Mouse (Mus musculus) neural tube, embryonic 11.5 days (tissue): Measurements from ENCODE around the gene Nup43. TPM values are rescaled to one million over a fixed set of nuclear protein-coding genes. Genes with fewer than 3 reads are reported as not detected.

Experiments used
- ATAC-seq: fragments of 200-750 bp; cut with Nextera tagmentation; 2 replicates; pipeline ENCODE4 v1.8.0; 2017; ENCODE audit warnings: moderate number of reproducible peaks, mild to moderate bottlenecking, moderate TSS enrichment, moderate library complexity; ENCODE audit not compliant: insufficient read depth, low FRiP score, low TSS enrichment
- DNase-seq: peaks from one replicate; pipeline ENCODE4 v3.0.0-alpha.2; 2015; ENCODE audit warnings: low spot score
- H3K27ac ChIP-seq: fragments of 300-500 bp; sonication (generic); 2 replicates; pipeline ENCODE4 v1.5.1; 2014; ENCODE audit warnings: low read depth, mild to moderate bottlenecking, low read length
- H3K27me3 ChIP-seq: fragments of 300-500 bp; sonication (generic); 2 replicates; pipeline ENCODE4 v1.6.1; 2014; ENCODE audit warnings: mild to moderate bottlenecking, low read length, mixed read lengths; ENCODE audit not compliant: control insufficient read depth, insufficient read depth
- H3K36me3 ChIP-seq: fragments of 300-500 bp; sonication (generic); 2 replicates; pipeline ENCODE4 v1.6.1; 2014; ENCODE audit warnings: mild to moderate bottlenecking, low read length, moderate library complexity, mixed read lengths; ENCODE audit not compliant: control insufficient read depth, insufficient read depth
- H3K4me1 ChIP-seq: fragments of 300-500 bp; sonication (generic); 2 replicates; pipeline ENCODE4 v1.6.1; 2014; ENCODE audit warnings: low read length, mixed read lengths; ENCODE audit not compliant: control insufficient read depth, insufficient read depth
- H3K4me2 ChIP-seq: fragments of 300-500 bp; sonication (generic); 2 replicates; pipeline ENCODE4 v1.6.1; 2014; ENCODE audit warnings: low read depth, mild to moderate bottlenecking, moderate library complexity
- H3K4me3 ChIP-seq: fragments of 300-500 bp; sonication (generic); 2 replicates; pipeline ENCODE4 v1.5.1; 2014; ENCODE audit warnings: low read depth, low read length
- H3K9ac ChIP-seq: fragments of 300-500 bp; sonication (generic); 2 replicates; pipeline ENCODE4 v1.6.1; 2014; ENCODE audit warnings: mild to moderate bottlenecking, low read length
- H3K9me3 ChIP-seq: fragments of 300-500 bp; sonication (generic); 2 replicates; pipeline ENCODE4 v1.6.1; 2016; ENCODE audit warnings: low read length; ENCODE audit not compliant: control insufficient read depth
- WGBS: fragments of 180-500 bp; shearing (Covaris S2); extraction: QIAGEN DNeasy Blood & Tissue Kit; methylation state at CpG from one replicate; pipeline ENCODE4 v1.1.7; 2014; 5-methylcytosine and 5-hydroxymethylcytosine counted together
- polyA plus RNA-seq: library from polyadenylated mRNA; unstranded; fragments of >200 nt; fragmentation: Nextera tagmentation; extraction: Ambion mirVana; gene quantifications from 2 replicates; pipeline ENCODE4 v1.2.1, GENCODE M21; 2014

The Nup43 gene
- polyA plus RNA-seq, 1 experiment from 2014 or later = 57.3 TPM

DNA sequence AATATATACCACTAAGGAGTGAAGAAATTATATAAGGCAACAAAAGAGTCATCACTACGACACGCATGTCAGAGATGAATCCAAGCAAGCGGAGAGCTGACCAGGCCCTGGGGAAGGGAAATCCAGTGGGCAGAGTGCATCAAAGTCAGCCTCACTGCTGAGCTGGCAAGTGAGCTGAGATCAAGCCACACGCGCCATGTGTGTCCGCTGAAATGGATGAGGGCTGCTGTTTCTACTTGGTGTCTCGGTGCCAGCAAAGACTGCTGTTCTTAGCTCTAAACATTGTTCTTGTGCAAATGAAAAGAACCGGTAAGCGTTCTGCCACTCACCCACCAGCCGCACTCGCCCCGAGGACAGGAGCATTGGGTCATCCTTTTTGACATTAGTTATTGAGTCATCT lies 26.9 kb upstream of the Nup43 start:
- H3K27me3 ChIP-seq = no peaks in the 10 kb centered on the region
- no peak overlapping the region for H3K27ac ChIP-seq
- DNase-seq (no peak), ATAC-seq (no peak)
- no peaks in the 10 kb centered on the region for H3K4me1 ChIP-seq
- H3K4me2 ChIP-seq = no peak overlapping the region
- no peak overlapping the region for H3K4me3 ChIP-seq
- WGBS = 96% methylated on average over 12 of the region's 12 CpGs
- peaks cover 2% of the 10 kb centered on the region for H3K36me3 ChIP-seq
- H3K9me3 ChIP-seq = no peaks in the 10 kb centered on the region
- no peak overlapping the region for H3K9ac ChIP-seq

DNA sequence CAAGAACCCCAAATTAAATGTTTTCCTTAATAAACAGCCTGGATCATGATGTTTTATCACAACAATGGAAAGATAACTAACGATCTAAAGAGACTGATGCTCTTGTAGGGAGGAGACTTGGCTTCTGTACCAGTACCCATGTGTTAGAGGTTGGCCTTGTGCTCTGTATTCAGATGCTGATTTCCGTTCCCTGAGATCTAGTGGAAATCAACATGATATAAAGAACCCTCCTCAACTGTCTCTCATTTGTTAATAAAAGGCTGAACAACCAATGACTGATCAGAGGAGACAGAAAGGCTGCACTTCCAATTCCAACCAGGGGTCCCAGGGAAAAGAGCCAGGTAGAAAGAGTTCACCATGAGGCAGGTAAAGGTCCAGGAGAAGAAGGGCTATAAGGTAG lies 21.4 kb upstream of the Nup43 start:
- Histone ChIP-seq H3K36me3 (no peaks in the 10 kb centered on the region; the same call in 1 of the 2 replicates), H3K4me1 (no peaks in the 10 kb centered on the region), H3K4me3 (no peak overlapping the region), H3K27me3 (no peaks in the 10 kb centered on the region), H3K9ac (no peak overlapping the region), H3K27ac (no peak overlapping the region), H3K4me2 (no peak overlapping the region), H3K9me3 (no peaks in the 10 kb centered on the region)
- DNase-seq = no peak
- 92% methylated on average over 2 of the region's 2 CpGs for WGBS
- no peak for ATAC-seq

- Histone ChIP-seq H3K4me3 (no peak overlapping the region), H3K4me1 (no peaks in the 10 kb centered on the region), H3K9me3 (no peaks in the 10 kb centered on the region), H3K27ac (no peak overlapping the region), H3K9ac (no peak overlapping the region), H3K36me3 (no peaks in the 10 kb centered on the region; the same call in 1 of the 2 replicates), H3K27me3 (no peaks in the 10 kb centered on the region), H3K4me2 (no peak overlapping the region)
- DNase-seq (no peak), ATAC-seq (no peak)
- 92% methylated on average over 4 of the region's 4 CpGs for WGBS
These were observed 18.2 kb upstream of the Nup43 start for GRCm38 (mm10) chr10:7649059-7649458.

DNA sequence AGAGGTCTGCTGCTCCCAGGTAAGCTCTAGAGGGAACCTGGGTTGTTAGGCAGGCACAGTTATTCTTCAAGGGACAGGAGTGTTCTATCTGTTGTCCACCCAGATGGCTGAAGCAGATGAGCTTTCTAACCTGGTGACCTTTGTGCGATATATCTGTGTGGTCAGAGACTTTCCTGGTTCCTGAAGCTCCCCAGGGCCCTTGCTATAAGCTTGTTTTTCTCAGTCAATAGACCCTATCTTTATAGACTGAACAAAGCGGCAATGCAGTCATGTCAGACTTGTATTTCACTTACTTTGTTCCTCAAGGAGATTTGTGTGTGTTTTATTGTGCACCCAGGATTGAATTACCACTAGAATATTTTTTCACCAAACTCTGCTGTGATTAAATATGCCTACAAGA lies 16.2 kb upstream of the Nup43 start:
- WGBS = 93% methylated on average over 2 of the region's 2 CpGs
- no peak overlapping the region for H3K27ac ChIP-seq
- no peaks in the 10 kb centered on the region for H3K9me3 ChIP-seq
- no peak for ATAC-seq
- DNase-seq = no peak
- no peaks in the 10 kb centered on the region; the same call in 1 of the 2 replicates for H3K36me3 ChIP-seq
- no peak overlapping the region for H3K4me2 ChIP-seq
- H3K27me3 ChIP-seq = no peaks in the 10 kb centered on the region
- no peak overlapping the region for H3K4me3 ChIP-seq
- no peaks in the 10 kb centered on the region for H3K4me1 ChIP-seq
- H3K9ac ChIP-seq = no peak overlapping the region

- DNase-seq (no peak), ATAC-seq (peak; percentile 80)
- 0% methylated on average over 41 of the region's 44 CpGs for WGBS
- H3K4me1 ChIP-seq = no peaks in the 10 kb centered on the region; the same call in 1 of the 2 replicates
- peak overlapping the region; percentile 82 for H3K27ac ChIP-seq
- no peaks in the 10 kb centered on the region for H3K27me3 ChIP-seq
- H3K4me3 ChIP-seq = peak overlapping the region; percentile 93
- H3K9me3 ChIP-seq = no peaks in the 10 kb centered on the region
- peak overlapping the region; percentile 87 for H3K4me2 ChIP-seq
- H3K36me3 ChIP-seq = no peaks in the 10 kb centered on the region
- peak overlapping the region; percentile 89 for H3K9ac ChIP-seq
These were observed 4.7 kb upstream of the Nup43 start for GRCm38 (mm10) chr10:7662471-7663141.

DNA sequence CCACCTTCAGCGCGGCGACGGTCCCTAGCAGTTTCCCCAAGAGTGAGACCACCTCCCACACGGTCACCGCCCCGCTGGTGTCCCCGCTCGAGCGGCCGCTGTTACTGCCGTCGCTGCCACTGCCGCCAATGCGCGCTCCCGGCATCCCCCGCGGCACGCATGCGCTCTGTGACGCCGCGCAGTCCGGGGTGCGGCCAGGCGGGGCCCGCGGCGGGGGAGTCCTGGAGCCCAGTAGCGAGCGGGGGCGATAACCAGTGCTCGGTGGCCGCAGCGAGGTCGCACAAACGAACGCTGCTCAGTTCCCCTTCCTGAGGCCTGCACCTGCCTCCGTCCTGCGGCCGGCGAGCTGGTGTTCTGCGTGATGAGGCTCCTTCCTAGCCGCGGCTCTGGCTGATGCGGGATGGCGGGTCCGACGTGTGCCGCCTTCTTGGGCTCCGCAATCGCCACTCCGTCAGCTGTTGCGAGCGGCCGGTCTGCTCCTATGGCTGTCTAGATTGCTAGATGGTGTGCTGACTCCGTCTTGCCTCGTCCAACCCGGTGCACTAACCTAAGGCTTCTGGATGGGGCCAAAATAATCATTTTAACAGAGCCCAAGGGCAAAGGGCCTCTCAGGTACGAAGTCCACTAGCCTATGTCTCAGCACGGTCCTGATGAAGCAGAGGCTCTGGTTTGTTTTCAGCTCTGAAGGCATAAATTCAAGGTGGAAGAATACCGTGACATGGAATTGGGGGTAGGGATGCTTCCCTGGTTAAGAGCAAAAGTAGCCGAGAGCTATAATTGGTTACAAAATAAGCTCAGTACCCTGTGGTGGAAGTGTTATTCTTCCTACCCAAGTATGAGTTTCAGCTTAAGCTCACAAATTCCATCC lies 3.9 kb upstream of the Nup43 start:
- DNase-seq (peak; percentile 94), ATAC-seq (peak; percentile 89)

GRCm38 (mm10) chr10:7664027-7664526 lies 3.2 kb upstream of the Nup43 start:
- Histone ChIP-seq H3K4me2 (peak overlapping the region; percentile 87), H3K9ac (peak overlapping the region; percentile 89), H3K4me1 (peaks cover 4% of the 10 kb centered on the region), H3K36me3 (no peaks in the 10 kb centered on the region), H3K27me3 (no peaks in the 10 kb centered on the region), H3K9me3 (no peaks in the 10 kb centered on the region), H3K4me3 (peak overlapping the region; percentile 93), H3K27ac (no peak overlapping the region)
- no peak for DNase-seq
- ATAC-seq = no peak
- WGBS = 72% methylated on average over 6 of the region's 6 CpGs

More for the DNA sequence above, 3.9 kb upstream of the Nup43 start:
- Histone ChIP-seq H3K27ac (peak overlapping the region; percentile 82), H3K9ac (peak overlapping the region; percentile 89), H3K4me2 (peak overlapping the region; percentile 87), H3K9me3 (no peaks in the 10 kb centered on the region), H3K4me3 (peak overlapping the region; percentile 93), H3K4me1 (peaks cover 4% of the 10 kb centered on the region), H3K36me3 (no peaks in the 10 kb centered on the region), H3K27me3 (no peaks in the 10 kb centered on the region)
- under 1% methylated on average over 63 of the region's 64 CpGs for WGBS

- no peak overlapping the region for H3K4me2 ChIP-seq
- H3K27me3 ChIP-seq = no peaks in the 10 kb centered on the region
- ATAC-seq = no peak
- H3K27ac ChIP-seq = no peak overlapping the region
- H3K9me3 ChIP-seq = no peaks in the 10 kb centered on the region
- H3K4me1 ChIP-seq = peaks cover 4% of the 10 kb centered on the region
- DNase-seq = no peak
- H3K4me3 ChIP-seq = no peak overlapping the region
- no peaks in the 10 kb centered on the region for H3K36me3 ChIP-seq
- 90% methylated on average over 1 of the region's 1 CpGs for whole genome bisulfite sequencing
- no peak overlapping the region for H3K9ac ChIP-seq
These were observed 2.4 kb upstream of the Nup43 start for GRCm38 (mm10) chr10:7664889-7665288.
